Mouse (Mus musculus) retina, adult 2 months (tissue): Measurements from ENCODE around the gene Gm15140.
"Not testable (repeated sequence)": the region's sequence is repeated elsewhere in the genome, so short reads cannot be mapped to it uniquely, and the experiment has no call there.

Experiments
- DNase-seq: peaks from one replicate; pipeline ENCODE4 v3.0.0-alpha.2; 2012; ENCODE audit warnings: low read depth, low spot score

Gm15140 gene

GRCm38 (mm10) chrX:154120585-154120984, at the start of gene Gm15140:
Gene Gm15140, minus strand, starts transcription at chrX:154120685.
- DNase-seq: not testable (repeated sequence)
